Mouse (Mus musculus) adrenal gland, postnatal 25 days (tissue): ENCODE data around the gene Maml2. TPM values are rescaled to one million over a fixed set of nuclear protein-coding genes. Genes with fewer than 3 reads are reported as not detected.

Experiments
- DNase-seq: peaks from one replicate; pipeline ENCODE4 v3.0.0; 2021; ENCODE audit warnings: mixed read lengths
- microRNA-seq, 2 experiments: library from miRNA; unstranded; fragments of <30 nt; microRNA quantifications; one replicate each; pipeline ENCODE4 v1.2.0; 2021
- total RNA-seq: library from RNA; stranded (reverse); gene quantifications from 2 replicates; pipeline ENCODE4 v1.2.3, GENCODE M21; 2021

The Maml2 gene
- total RNA-seq, 1 experiment from 2014 or later, result 8.3 TPM

GRCm38 (mm10) chr9:13752543-13752942, 454.8 kb downstream of the Maml2 start:
- DNase-seq, result no peak

Small RNAs within 50 kb of the gene (microRNA-seq; reads per million reads assigned to microRNA genes)
- 0 reads per million in 2 experiments for gene Gm22643

Other genes starting within 250 kb of the Maml2 start
- gene Jrkl, start 52.1 kb upstream of the Maml2 start, total RNA-seq, result 11.7 and 12.5 TPM in 2 replicates
- 17.3 and 19.6 TPM in 2 replicates for gene Ccdc82, start 51.0 kb upstream of the Maml2 start, total RNA-seq
- gene Gm17571, start 148.8 kb downstream of the Maml2 start, total RNA-seq, result not detected in 2 replicates